Mouse (Mus musculus) heart, adult 2 months (tissue): ENCODE measurements at regions not wholly inside any gene's neighbourhood (a gene's known extent, or its start where the extent isn't known, plus 50 kb on each side); places are given as distances from the start of the nearest gene placed in this dataset.

Source experiments
- CTCF ChIP-seq: fragments of 200-600 bp; IDR thresholded peaks from 2 replicates; pipeline ENCODE4 v1.8.1; 2022; ENCODE audit warnings: antibody characterized with exemption, mild to moderate bottlenecking, moderate library complexity
- EP300 ChIP-seq: fragments of 200-500 bp; IDR thresholded peaks from 2 replicates; pipeline ENCODE4 v1.6.1; 2011; ENCODE audit warnings: low read depth, low read length, control low read depth; ENCODE audit not compliant: insufficient read depth
- POLR2A ChIP-seq: fragments of 200-500 bp; IDR thresholded peaks from 2 replicates; pipeline ENCODE4 v1.6.1; 2011; ENCODE audit warnings: mild to moderate bottlenecking, low read depth, low read length, control low read depth; ENCODE audit not compliant: insufficient read depth

- TF ChIP-seq EP300 (no peak), POLR2A (no peak), CTCF (no peak)
These were observed 61.1 kb upstream of the Cp start for GRCm38 (mm10) chr3:19895755-19896154.
